Mouse (Mus musculus) embryonic facial prominence, embryonic 10.5 days (tissue): ENCODE measurements around the gene Tacc3. TPM values are rescaled to one million over a fixed set of nuclear protein-coding genes. Genes with fewer than 3 reads are reported as not detected.
A peak's percentile ranks its signal among the peaks of the same experiment; 100 is the strongest.

Experiments used
- DNase-seq: peaks from one replicate; pipeline ENCODE4 v3.0.0-alpha.2; 2017; ENCODE audit warnings: low spot score
- H3K27ac ChIP-seq: fragments of 300-500 bp; sonication (generic); replicated peaks from 2 replicates; pipeline ENCODE4 v1.5.1; 2016; ENCODE audit warnings: mild to moderate bottlenecking
- H3K27me3 ChIP-seq: fragments of 300-500 bp; sonication (generic); replicated peaks from 2 replicates; pipeline ENCODE4 v1.6.1; 2016; ENCODE audit warnings: low read depth, mild to moderate bottlenecking; ENCODE audit not compliant: poor library complexity, severe bottlenecking
- H3K36me3 ChIP-seq: fragments of 300-500 bp; sonication (generic); replicated peaks from 2 replicates; pipeline ENCODE4 v1.6.1; 2016; ENCODE audit warnings: mild to moderate bottlenecking, moderate library complexity
- H3K4me1 ChIP-seq: fragments of 300-500 bp; sonication (generic); 2 replicates; pipeline ENCODE4 v1.6.1; 2016
- H3K4me3 ChIP-seq: fragments of 300-500 bp; sonication (generic); 2 replicates; pipeline ENCODE4 v1.5.1; 2016; ENCODE audit warnings: mild to moderate bottlenecking, moderate library complexity
- H3K9me3 ChIP-seq: fragments of 300-500 bp; sonication (generic); 2 replicates; pipeline ENCODE4 v1.6.1; 2016; ENCODE audit warnings: mild to moderate bottlenecking
- WGBS: fragments of 180-500 bp; shearing (Covaris S2); methylation state at CpG from one replicate; pipeline ENCODE4 v1.1.7; 2016; 5-methylcytosine and 5-hydroxymethylcytosine counted together
- polyA plus RNA-seq: library from polyadenylated mRNA; unstranded; fragments of >200 nt; fragmentation: Nextera tagmentation; extraction: Ambion mirVana; gene quantifications from 2 replicates; pipeline ENCODE4 v1.2.1, GENCODE M21; 2016

Gene Tacc3
- polyA plus RNA-seq, 1 experiment from 2014 or later = 318 TPM

GRCm38 (mm10) chr5:33658664-33659050 is 729 bp downstream of the Tacc3 start:
- Histone ChIP-seq H3K9me3 (no peaks in the 10 kb centered on the region), H3K27ac (peak overlapping the region; percentile 96), H3K4me3 (peak overlapping the region; percentile 78), H3K4me1 (peaks cover 41% of the 10 kb centered on the region), H3K27me3 (no peaks in the 10 kb centered on the region), H3K36me3 (peaks cover 57% of the 10 kb centered on the region)
- DNase-seq = no peak
- under 1% methylated on average over 26 of the region's 26 CpGs for WGBS

- H3K27me3 ChIP-seq = no peaks in the 10 kb centered on the region
- H3K4me1 ChIP-seq = 0 out of 2 replicates have a peak, but pooled peaks cover 3% of the 10 kb centered on the region
- DNase-seq = no peak
- no peak overlapping the region for H3K27ac ChIP-seq
- H3K36me3 ChIP-seq = peaks cover 98% of the 10 kb centered on the region
- no peaks in the 10 kb centered on the region for H3K9me3 ChIP-seq
- H3K4me3 ChIP-seq = no peak overlapping the region
Measured at GRCm38 (mm10) chr5:33668223-33668622, 10.3 kb downstream of the Tacc3 start.

GRCm38 (mm10) chr5:33671659-33672058 is 13.7 kb downstream of the Tacc3 start:
- peaks cover 10% of the 10 kb centered on the region for H3K4me1 ChIP-seq
- H3K9me3 ChIP-seq = no peaks in the 10 kb centered on the region
- DNase-seq = no peak
- H3K36me3 ChIP-seq = peaks cover 79% of the 10 kb centered on the region
- no peak overlapping the region for H3K4me3 ChIP-seq
- H3K27me3 ChIP-seq = no peaks in the 10 kb centered on the region
- WGBS = 88% methylated on average over 5 of the region's 5 CpGs
- no peak overlapping the region for H3K27ac ChIP-seq

GRCm38 (mm10) chr5:33674439-33674838 is 16.5 kb downstream of the Tacc3 start:
- Histone ChIP-seq H3K4me1 (peaks cover 10% of the 10 kb centered on the region), H3K9me3 (no peaks in the 10 kb centered on the region), H3K27ac (peak overlapping the region; percentile 44), H3K4me3 (no peak overlapping the region), H3K36me3 (peaks cover 52% of the 10 kb centered on the region), H3K27me3 (no peaks in the 10 kb centered on the region)
- DNase-seq = no peak
- 58% methylated on average over 3 of the region's 3 CpGs for WGBS

- Histone ChIP-seq H3K9me3 (no peaks in the 10 kb centered on the region), H3K4me3 (no peak overlapping the region), H3K4me1 (peaks cover 11% of the 10 kb centered on the region), H3K36me3 (peaks cover 36% of the 10 kb centered on the region), H3K27me3 (no peaks in the 10 kb centered on the region), H3K27ac (no peak overlapping the region)
- DNase-seq = peak; percentile 72
- 0% methylated on average over 1 of the region's 1 CpGs for WGBS
Measured at GRCm38 (mm10) chr5:33675964-33676363, 18.0 kb downstream of the Tacc3 start.

GRCm38 (mm10) chr5:33678244-33678643 is 20.3 kb downstream of the Tacc3 start:
- no peak for DNase-seq
- H3K36me3 ChIP-seq = peaks cover 14% of the 10 kb centered on the region
- no peaks in the 10 kb centered on the region for H3K9me3 ChIP-seq
- H3K27me3 ChIP-seq = no peaks in the 10 kb centered on the region
- no peak overlapping the region for H3K27ac ChIP-seq
- 85% methylated on average over 5 of the region's 5 CpGs for WGBS
- H3K4me3 ChIP-seq = no peak overlapping the region
- H3K4me1 ChIP-seq = peaks cover 13% of the 10 kb centered on the region

- DNase-seq = no peak
- Histone ChIP-seq H3K4me3 (no peak overlapping the region), H3K36me3 (no peaks in the 10 kb centered on the region), H3K27ac (no peak overlapping the region), H3K27me3 (peaks cover 7% of the 10 kb centered on the region; the same call in 1 of the 2 replicates), H3K4me1 (peaks cover 12% of the 10 kb centered on the region; the same call in 1 of the 2 replicates), H3K9me3 (no peaks in the 10 kb centered on the region)
- 60% methylated on average over 3 of the region's 3 CpGs for WGBS
Measured at GRCm38 (mm10) chr5:33681044-33681443, 23.1 kb downstream of the Tacc3 start.

- 80% methylated on average over 15 of the region's 15 CpGs for WGBS
- peaks cover 12% of the 10 kb centered on the region; the same call in 1 of the 2 replicates for H3K4me1 ChIP-seq
- no peak overlapping the region for H3K4me3 ChIP-seq
- no peaks in the 10 kb centered on the region for H3K9me3 ChIP-seq
- peaks cover 15% of the 10 kb centered on the region; the same call in 1 of the 2 replicates for H3K27me3 ChIP-seq
- no peak for DNase-seq
- no peak overlapping the region for H3K27ac ChIP-seq
- no peaks in the 10 kb centered on the region for H3K36me3 ChIP-seq
Measured at GRCm38 (mm10) chr5:33681611-33682388, 23.9 kb downstream of the Tacc3 start.

- Histone ChIP-seq H3K27ac (no peak overlapping the region), H3K9me3 (no peaks in the 10 kb centered on the region), H3K4me3 (no peak overlapping the region), H3K36me3 (no peaks in the 10 kb centered on the region), H3K4me1 (peaks cover 12% of the 10 kb centered on the region; the same call in 1 of the 2 replicates), H3K27me3 (peaks cover 25% of the 10 kb centered on the region)
- DNase-seq = no peak
- 85% methylated on average over 4 of the region's 4 CpGs for WGBS
Measured at GRCm38 (mm10) chr5:33682963-33683362, 25.0 kb downstream of the Tacc3 start.

- 45% methylated on average over 7 of the region's 7 CpGs for WGBS
- H3K36me3 ChIP-seq = no peaks in the 10 kb centered on the region
- no peak overlapping the region for H3K27ac ChIP-seq
- peak; percentile 61 for DNase-seq
- H3K27me3 ChIP-seq = peaks cover 37% of the 10 kb centered on the region
- peaks cover 18% of the 10 kb centered on the region for H3K4me1 ChIP-seq
- no peaks in the 10 kb centered on the region for H3K9me3 ChIP-seq
- no peak overlapping the region for H3K4me3 ChIP-seq
Measured at GRCm38 (mm10) chr5:33683897-33684652, 26.1 kb downstream of the Tacc3 start.

- Histone ChIP-seq H3K9me3 (no peaks in the 10 kb centered on the region), H3K36me3 (no peaks in the 10 kb centered on the region), H3K27ac (no peak overlapping the region), H3K27me3 (peaks cover 45% of the 10 kb centered on the region), H3K4me1 (peaks cover 26% of the 10 kb centered on the region), H3K4me3 (no peak overlapping the region)
- WGBS = 88% methylated on average over 4 of the region's 4 CpGs
- no peak for DNase-seq
Measured at GRCm38 (mm10) chr5:33684932-33685331, 27.0 kb downstream of the Tacc3 start.

- WGBS = 87% methylated on average over 4 of the region's 4 CpGs
- Histone ChIP-seq H3K4me1 (peaks cover 32% of the 10 kb centered on the region), H3K27ac (no peak overlapping the region), H3K4me3 (no peak overlapping the region), H3K27me3 (peaks cover 67% of the 10 kb centered on the region), H3K9me3 (no peaks in the 10 kb centered on the region), H3K36me3 (no peaks in the 10 kb centered on the region)
- no peak for DNase-seq
Measured at GRCm38 (mm10) chr5:33687142-33687541, 29.2 kb downstream of the Tacc3 start.
